Mouse (Mus musculus) left cerebral cortex, adult 2 months (tissue): ENCODE measurements around the gene Ctsr. TPM values are rescaled to one million over a fixed set of nuclear protein-coding genes. Genes with fewer than 3 reads are reported as not detected.
"Not testable (repeated sequence)": the region's sequence is repeated elsewhere in the genome, so short reads cannot be mapped to it uniquely, and the experiment has no call there.

Source experiments
- DNase-seq, 2 experiments: peaks; one replicate each; pipeline ENCODE4 v3.0.0; 2021 to 2022; ENCODE audit warnings: low spot score in 2 of 2, mixed read lengths in 1 of 2; ENCODE audit errors: extremely low spot score in 1 of 2
- H3K27ac ChIP-seq: fragments of 200-600 bp; 2 replicates; pipeline ENCODE4 v1.8.1; 2022
- H3K4me3 ChIP-seq: fragments of 200-600 bp; 2 replicates; pipeline ENCODE4 v1.8.1; 2022
- CTCF ChIP-seq: fragments of 200-600 bp; IDR thresholded peaks from 2 replicates; pipeline ENCODE4 v1.8.1; 2022; ENCODE audit warnings: antibody characterized with exemption, mild to moderate bottlenecking, moderate library complexity
- intact Hi-C: fragments of 180-260 bp; cut with DNase I; formaldehyde crosslinking; loops from one replicate; pipeline ENCODE4 v1.15.1; 2025
- long read RNA-seq, 2 experiments: library from polyadenylated mRNA; stranded (forward); transcript quantifications; one replicate each; pipeline ENCODE4 v2.0.0; 2021; ENCODE audit warnings: borderline mapping rate in 2 of 2
- total RNA-seq, 2 experiments: library from RNA; stranded (reverse); gene quantifications; 2 replicates each; pipeline ENCODE4 v1.2.3; 2021

Ctsr gene
- total RNA-seq = not detected
- long read RNA-seq, experiment 1 = 0 reads
- long read RNA-seq, experiment 2 = 0 reads

DNA sequence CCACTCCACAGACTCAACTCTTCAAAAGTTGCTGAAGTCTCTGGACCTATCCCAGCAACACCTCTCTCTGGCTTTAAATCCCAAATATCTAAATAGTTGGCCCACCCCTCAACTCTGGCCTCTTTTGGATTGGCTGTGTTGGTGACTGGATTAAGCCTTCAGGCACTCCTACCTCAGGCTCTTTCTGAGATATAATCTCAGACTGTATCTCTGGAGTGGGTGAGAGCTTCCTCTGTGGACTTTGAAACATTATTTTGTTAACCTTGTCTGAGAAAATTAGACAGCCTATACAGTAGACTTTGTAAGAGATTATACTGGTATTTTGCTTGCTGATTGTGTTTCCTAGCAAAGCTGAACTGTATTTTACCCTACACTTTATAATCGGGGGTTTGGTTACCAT, at the start of gene Ctsr:
Gene Ctsr, minus strand, starts transcription at position 101 of the 400 bp plus-strand sequence.
- intact Hi-C loops = no loop called here
- Histone ChIP-seq H3K27ac (no peak within 1 kb of the TSS), H3K4me3 (no peak within 1 kb of the TSS)
- TF ChIP-seq CTCF = no peak
- DNase-seq = no peak

DNA sequence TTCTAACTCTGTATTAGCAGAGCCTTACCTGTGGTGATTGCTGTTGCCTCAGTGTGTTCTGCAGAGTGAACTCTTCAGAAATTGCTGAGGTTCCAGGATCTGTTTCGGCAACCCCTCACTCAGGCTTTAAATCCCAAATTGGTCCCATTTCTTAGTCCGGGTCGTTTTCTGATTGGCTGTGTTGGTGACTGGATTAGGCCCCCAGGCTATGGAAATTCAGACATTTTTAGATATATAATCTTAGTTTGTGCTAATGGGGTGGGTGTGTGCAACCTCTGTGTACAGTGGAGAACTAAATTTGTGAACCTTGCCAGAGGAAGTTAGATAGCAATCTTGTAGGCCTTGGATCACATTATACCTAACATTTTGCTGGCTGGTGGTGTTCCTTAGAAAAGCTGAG, 39.3 kb upstream of the Ctsr start, which contains the start of gene Cts6:
Gene Cts6, minus strand, starts transcription at position 101 of the 400 bp plus-strand sequence.
- Histone ChIP-seq H3K27ac (no peak within 1 kb of the TSS), H3K4me3 (no peak within 1 kb of the TSS)
- TF ChIP-seq CTCF = no peak
- intact Hi-C loops = no loop called here
- DNase-seq = no peak

DNA sequence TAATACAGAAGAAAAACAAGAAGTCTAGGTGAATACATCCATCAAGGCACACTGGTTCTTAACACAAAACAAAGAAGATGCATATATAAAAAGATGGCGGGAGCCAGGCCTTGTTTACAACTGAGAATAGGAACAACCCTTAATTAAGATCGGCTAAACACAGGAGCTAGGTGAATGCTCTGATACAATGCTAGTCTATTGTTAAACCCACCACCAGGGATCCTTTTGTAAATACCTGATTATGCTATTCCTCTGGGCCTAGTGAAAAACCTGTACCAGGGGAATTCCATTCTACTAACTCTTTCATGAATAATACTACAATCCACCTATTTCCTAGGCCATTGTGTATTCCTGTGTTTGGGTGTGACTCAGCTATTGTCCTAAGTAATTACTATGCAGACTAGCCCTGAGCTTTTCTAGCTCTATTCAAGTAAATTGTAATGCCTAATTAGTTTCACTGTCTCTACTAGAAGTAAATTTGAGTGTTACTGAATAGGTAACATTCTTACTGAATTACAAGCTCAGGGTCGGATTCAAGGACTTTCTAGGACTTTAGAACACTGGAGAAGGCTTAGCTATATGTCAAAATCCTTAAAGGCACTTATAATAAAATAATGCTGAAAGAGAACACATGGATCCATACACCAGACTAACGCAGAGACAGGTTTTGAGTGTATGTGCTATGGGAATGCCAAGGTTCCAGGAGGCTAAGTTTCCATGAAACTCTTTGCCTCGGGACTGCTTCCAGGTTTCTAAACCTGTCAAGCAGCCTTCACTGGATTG, 21.3 kb upstream of the Ctsr start:
- intact Hi-C loops, H3K4me3 ChIP-seq, H3K27ac ChIP-seq, DNase-seq: not testable (repeated sequence)

DNA sequence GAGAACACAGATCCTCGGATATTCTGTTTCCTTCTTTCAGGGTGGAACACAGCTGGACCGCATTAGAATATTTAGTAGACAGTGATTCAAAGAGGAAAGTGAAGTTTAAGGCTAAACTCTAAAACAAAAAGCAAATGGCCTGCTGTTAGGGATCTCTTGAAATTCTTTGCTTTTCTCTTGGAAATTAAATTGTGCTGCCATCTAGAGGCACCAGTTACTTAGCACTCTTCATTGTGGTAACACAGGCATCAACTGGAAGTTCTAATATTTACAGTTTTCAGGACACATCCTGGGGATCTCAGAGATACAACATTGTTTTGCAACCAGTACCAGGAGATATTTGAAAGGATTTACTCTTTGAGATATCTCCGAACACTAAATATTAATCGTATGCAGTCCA, 566 bp upstream of the Ctsr start:
- intact Hi-C loops = no loop called here
- no peak for TF ChIP-seq CTCF
- Histone ChIP-seq H3K4me3 (no peak overlapping the region), H3K27ac (no peak overlapping the region)
- no peak for DNase-seq

Other genes with a start within 250 kb of the Ctsr start
- gene Gm49393, start 228.7 kb downstream of the Ctsr start, total RNA-seq = not detected
- gene Gm49391, start 227.7 kb downstream of the Ctsr start, total RNA-seq = under 1 TPM in 1 of 2 experiments, not detected in 1; 0.86 TPM
- 10 to 100 TPM; 21.0 to 22.5 TPM for gene Ctla2a, start 227.6 kb downstream of the Ctsr start, total RNA-seq
- gene Tpbpa, start 222.3 kb downstream of the Ctsr start, total RNA-seq = not detected
- gene Ctsj, start 158.3 kb downstream of the Ctsr start, total RNA-seq = not detected
- gene Ctsq, start 123.6 kb downstream of the Ctsr start, total RNA-seq = not detected
- not detected for gene Cts6, start 39.2 kb upstream of the Ctsr start, total RNA-seq
- not detected for gene Cts8, start 91.1 kb upstream of the Ctsr start, total RNA-seq
- not detected for gene Gm49398, start 124.6 kb upstream of the Ctsr start, total RNA-seq
- gene Cts7, start 193.9 kb upstream of the Ctsr start, total RNA-seq = not detected